Mouse (Mus musculus) adrenal gland, postnatal 4 days (tissue): ENCODE results near the gene Krt27. TPM values are rescaled to one million over a fixed set of nuclear protein-coding genes. Genes with fewer than 3 reads are reported as not detected.

ENCODE experiments used
- DNase-seq, 2 experiments: peaks; one replicate each; pipeline ENCODE4 v3.0.0; 2021 to 2022; ENCODE audit warnings: low spot score in 2 of 2, mixed read lengths in 2 of 2
- total RNA-seq, 2 experiments: library from RNA; stranded (reverse); gene quantifications; 2 replicates each; pipeline ENCODE4 v1.2.3; 2021

Krt27 gene
- total RNA-seq, 2 experiments from 2014 or later: not detected

- no peak for DNase-seq
Observed at GRCm38 (mm10) chr11:99333426-99333825, 17.5 kb downstream of the Krt27 start.

- no peak for DNase-seq
Observed at GRCm38 (mm10) chr11:99329655-99330054, 21.2 kb downstream of the Krt27 start.

- no peak for DNase-seq
Observed at GRCm38 (mm10) chr11:99322851-99323250, 28.1 kb downstream of the Krt27 start, which contains the start of gene Krt25. Krt25 (minus strand) TSS chr11:99322951.

GRCm38 (mm10) chr11:99321094-99321493, 29.8 kb downstream of the Krt27 start:
- DNase-seq: no peak

GRCm38 (mm10) chr11:99319127-99319526, 31.8 kb downstream of the Krt27 start:
- DNase-seq: no peak

- DNase-seq: no peak
Observed at GRCm38 (mm10) chr11:99316543-99316942, 34.4 kb downstream of the Krt27 start.

- no peak for DNase-seq
Observed at GRCm38 (mm10) chr11:99314594-99314993, 36.3 kb downstream of the Krt27 start.

GRCm38 (mm10) chr11:99310882-99311281, 40.0 kb downstream of the Krt27 start:
- DNase-seq: no peak

GRCm38 (mm10) chr11:99307579-99307978, 43.3 kb downstream of the Krt27 start:
- peak in 1 of 2 experiments; percentile 18 for DNase-seq

Other genes with a start within 250 kb of the Krt27 start
- under 1 TPM; 0.34 to 0.51 TPM for gene Ccr7, start 196.0 kb downstream of the Krt27 start, total RNA-seq
- 100 to 1,000 TPM in 1 of 2 experiments, 10 to 100 TPM in 1; 99.6 to 106 TPM for gene Smarce1, start 120.1 kb downstream of the Krt27 start, total RNA-seq
- gene Krt222, start 107.0 kb downstream of the Krt27 start, total RNA-seq: 1 to 10 TPM; 1.2 to 1.9 TPM
- not detected for gene Krt24, start 65.8 kb downstream of the Krt27 start, total RNA-seq
- not detected for gene Krt25, start 28.2 kb downstream of the Krt27 start, total RNA-seq
- not detected for gene Krt26, start 13.1 kb downstream of the Krt27 start, total RNA-seq
- under 1 TPM in 1 of 2 experiments, not detected in 1; 0.25 TPM for gene Krt28, start 23.8 kb upstream of the Krt27 start, total RNA-seq
- 1 to 10 TPM; 4.9 to 9.9 TPM for gene Krt10, start 38.3 kb upstream of the Krt27 start, total RNA-seq
- gene Krt12, start 71.2 kb upstream of the Krt27 start, total RNA-seq: not detected
- 1 to 10 TPM; 2.4 to 2.7 TPM for gene Krt20, start 87.0 kb upstream of the Krt27 start, total RNA-seq
- 1 to 10 TPM in 1 of 2 experiments, under 1 TPM in 1; 0.62 to 3.1 TPM for gene Krt23, start 142.0 kb upstream of the Krt27 start, total RNA-seq
- gene Krt39, start 170.2 kb upstream of the Krt27 start, total RNA-seq: not detected
- gene Krt40, start 192.1 kb upstream of the Krt27 start, total RNA-seq: not detected
- gene Krtap3-3, start 199.8 kb upstream of the Krt27 start, total RNA-seq: not detected
- gene Krtap3-2, start 205.7 kb upstream of the Krt27 start, total RNA-seq: not detected
- gene Gm11939, start 208.4 kb upstream of the Krt27 start, total RNA-seq: not detected
- gene Krtap3-1, start 215.5 kb upstream of the Krt27 start, total RNA-seq: not detected
- not detected for gene Krtap1-5, start 229.9 kb upstream of the Krt27 start, total RNA-seq
- gene Krtap1-4, start 232.6 kb upstream of the Krt27 start, total RNA-seq: not detected
- gene Krtap1-3, start 240.2 kb upstream of the Krt27 start, total RNA-seq: not detected
- not detected for gene Krtap9-3, start 247.0 kb upstream of the Krt27 start, total RNA-seq